Mouse (Mus musculus): ENCODE data around the gene Sox9. TPM values are rescaled to one million over a fixed set of nuclear protein-coding genes. Genes with fewer than 3 reads are reported as not detected.

Sox9 gene
- polyA plus RNA-seq, 1 experiment from 2014 or later, result 2.4 TPM

GRCm38 (mm10) chr11:112810447-112811151, 28.6 kb downstream of the Sox9 start:
- peak overlapping the region; percentile 39 for H3K4me2 ChIP-seq
- H3K4me3 ChIP-seq, result no peak overlapping the region
- H3K27me3 ChIP-seq (replicated peaks), result peaks cover 26% of the 10 kb centered on the region
- 4% methylated on average over 17 of the region's 17 CpGs for WGBS (ENCODE audit: insufficient replicate concordance)
- H3K4me1 ChIP-seq, result no peaks in the 10 kb centered on the region
- H3K27ac ChIP-seq, result no peak overlapping the region
- H3K9ac ChIP-seq, result no peak overlapping the region
- ATAC-seq, result no peak
- no peaks in the 10 kb centered on the region for H3K9me3 ChIP-seq (replicated peaks)
- no peaks in the 10 kb centered on the region for H3K36me3 ChIP-seq

GRCm38 (mm10) chr11:112811152-112811871, 29.3 kb downstream of the Sox9 start:
- no peaks in the 10 kb centered on the region for H3K4me1 ChIP-seq
- no peak for ATAC-seq
- 9% methylated on average over 19 of the region's 19 CpGs for WGBS (ENCODE audit: insufficient replicate concordance)
- no peak overlapping the region for H3K27ac ChIP-seq
- peak overlapping the region; percentile 39 for H3K4me2 ChIP-seq
- peaks cover 26% of the 10 kb centered on the region for H3K27me3 ChIP-seq (replicated peaks)
- H3K9me3 ChIP-seq (replicated peaks), result no peaks in the 10 kb centered on the region
- no peak overlapping the region for H3K4me3 ChIP-seq
- H3K9ac ChIP-seq, result no peak overlapping the region
- H3K36me3 ChIP-seq, result no peaks in the 10 kb centered on the region

GRCm38 (mm10) chr11:112817829-112818650, 36.0 kb downstream of the Sox9 start:
- no peaks in the 10 kb centered on the region for H3K36me3 ChIP-seq
- WGBS (ENCODE audit: insufficient replicate concordance), result 59% methylated on average over 14 of the region's 14 CpGs
- H3K27ac ChIP-seq, result no peak overlapping the region
- no peaks in the 10 kb centered on the region for H3K9me3 ChIP-seq (replicated peaks)
- H3K4me1 ChIP-seq, result no peaks in the 10 kb centered on the region
- ATAC-seq, result no peak
- no peak overlapping the region for H3K9ac ChIP-seq
- no peak overlapping the region for H3K4me3 ChIP-seq
- H3K27me3 ChIP-seq (replicated peaks), result no peaks in the 10 kb centered on the region
- H3K4me2 ChIP-seq, result no peak overlapping the region

- no peak overlapping the region for H3K4me3 ChIP-seq
- WGBS (ENCODE audit: insufficient replicate concordance), result 55% methylated on average over 7 of the region's 7 CpGs
- no peaks in the 10 kb centered on the region for H3K4me1 ChIP-seq
- H3K9me3 ChIP-seq (replicated peaks), result no peaks in the 10 kb centered on the region
- no peak overlapping the region for H3K9ac ChIP-seq
- no peaks in the 10 kb centered on the region for H3K27me3 ChIP-seq (replicated peaks)
- H3K36me3 ChIP-seq, result no peaks in the 10 kb centered on the region
- ATAC-seq, result no peak
- no peak overlapping the region for H3K4me2 ChIP-seq
- no peak overlapping the region for H3K27ac ChIP-seq
These were observed 36.7 kb downstream of the Sox9 start for GRCm38 (mm10) chr11:112818651-112819270.

- Histone ChIP-seq H3K9ac (no peak overlapping the region), H3K27me3 (replicated peaks) (no peaks in the 10 kb centered on the region), H3K4me2 (no peak overlapping the region), H3K4me3 (no peak overlapping the region), H3K36me3 (no peaks in the 10 kb centered on the region), H3K4me1 (no peaks in the 10 kb centered on the region), H3K27ac (no peak overlapping the region), H3K9me3 (replicated peaks) (no peaks in the 10 kb centered on the region)
- no peak for ATAC-seq
- 55% methylated on average over 2 of the region's 2 CpGs for WGBS (ENCODE audit: insufficient replicate concordance)
These were observed 39.5 kb downstream of the Sox9 start for GRCm38 (mm10) chr11:112821536-112821935.

GRCm38 (mm10) chr11:112824146-112824545, 42.1 kb downstream of the Sox9 start:
- Histone ChIP-seq H3K4me1 (no peaks in the 10 kb centered on the region), H3K9ac (no peak overlapping the region), H3K4me2 (no peak overlapping the region), H3K27ac (no peak overlapping the region), H3K36me3 (no peaks in the 10 kb centered on the region), H3K27me3 (replicated peaks) (no peaks in the 10 kb centered on the region), H3K9me3 (replicated peaks) (no peaks in the 10 kb centered on the region), H3K4me3 (no peak overlapping the region)
- WGBS (ENCODE audit: insufficient replicate concordance), result 70% methylated on average over 3 of the region's 3 CpGs
- no peak for ATAC-seq

GRCm38 (mm10) chr11:112826193-112827043, 44.4 kb downstream of the Sox9 start:
- 64% methylated on average over 6 of the region's 6 CpGs for WGBS (ENCODE audit: insufficient replicate concordance)
- Histone ChIP-seq H3K27ac (no peak overlapping the region), H3K4me2 (no peak overlapping the region), H3K4me3 (no peak overlapping the region), H3K9me3 (replicated peaks) (no peaks in the 10 kb centered on the region), H3K36me3 (no peaks in the 10 kb centered on the region), H3K27me3 (replicated peaks) (no peaks in the 10 kb centered on the region), H3K9ac (no peak overlapping the region), H3K4me1 (no peaks in the 10 kb centered on the region)
- ATAC-seq, result no peak

- H3K36me3 ChIP-seq, result no peaks in the 10 kb centered on the region
- WGBS (ENCODE audit: insufficient replicate concordance), result 57% methylated on average over 6 of the region's 6 CpGs
- H3K27me3 ChIP-seq (replicated peaks), result no peaks in the 10 kb centered on the region
- no peak for ATAC-seq
- H3K4me3 ChIP-seq, result no peak overlapping the region
- no peaks in the 10 kb centered on the region for H3K9me3 ChIP-seq (replicated peaks)
- H3K4me1 ChIP-seq, result no peaks in the 10 kb centered on the region
- H3K4me2 ChIP-seq, result no peak overlapping the region
- no peak overlapping the region for H3K27ac ChIP-seq
- H3K9ac ChIP-seq, result no peak overlapping the region
These were observed 45.0 kb downstream of the Sox9 start for GRCm38 (mm10) chr11:112827044-112827347.

- H3K4me2 ChIP-seq, result no peak overlapping the region
- no peaks in the 10 kb centered on the region for H3K27me3 ChIP-seq (replicated peaks)
- no peak overlapping the region for H3K27ac ChIP-seq
- H3K36me3 ChIP-seq, result no peaks in the 10 kb centered on the region
- 71% methylated on average over 9 of the region's 9 CpGs for WGBS (ENCODE audit: insufficient replicate concordance)
- H3K9ac ChIP-seq, result no peak overlapping the region
- ATAC-seq, result no peak
- no peaks in the 10 kb centered on the region for H3K9me3 ChIP-seq (replicated peaks)
- no peak overlapping the region for H3K4me3 ChIP-seq
- H3K4me1 ChIP-seq, result no peaks in the 10 kb centered on the region
These were observed 46.7 kb downstream of the Sox9 start for GRCm38 (mm10) chr11:112828553-112829287.

GRCm38 (mm10) chr11:112834245-112835005, 52.4 kb downstream of the Sox9 start:
- Histone ChIP-seq H3K27me3 (replicated peaks) (no peaks in the 10 kb centered on the region), H3K4me1 (no peaks in the 10 kb centered on the region), H3K4me3 (no peak overlapping the region), H3K4me2 (no peak overlapping the region), H3K9ac (no peak overlapping the region), H3K36me3 (no peaks in the 10 kb centered on the region), H3K27ac (no peak overlapping the region), H3K9me3 (replicated peaks) (no peaks in the 10 kb centered on the region)
- 52% methylated on average over 11 of the region's 11 CpGs for WGBS (ENCODE audit: insufficient replicate concordance)
- no peak for ATAC-seq
